Mouse (Mus musculus) adrenal gland, adult (tissue): ENCODE results near the gene Cct2.

Experiments used
- DNase-seq, 2 experiments: peaks; one replicate each; pipeline ENCODE4 v3.0.0; 2022 to 2023; ENCODE audit warnings: low spot score in 1 of 2; ENCODE audit not compliant: inconsistent age in 2 of 2

The Cct2 gene

DNA sequence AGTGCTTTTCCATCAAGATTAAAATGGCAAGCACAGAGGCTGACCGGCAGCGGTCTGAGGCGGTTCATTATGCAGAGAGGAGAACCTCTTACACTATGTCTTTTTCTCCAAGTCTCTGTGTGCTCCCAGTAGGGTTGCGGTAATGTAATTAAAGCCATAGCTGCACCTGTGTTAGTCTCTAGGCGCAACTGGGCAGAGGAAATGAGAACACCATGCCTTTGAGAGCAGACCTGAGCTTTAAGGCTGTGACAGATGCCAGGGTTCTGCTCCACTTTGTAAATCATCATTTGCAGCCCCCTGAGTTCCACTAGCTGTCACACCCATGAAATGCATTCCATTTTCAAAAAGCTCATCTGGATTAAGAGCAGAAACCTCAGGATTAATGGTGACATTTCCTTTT lies 58.9 kb downstream of the Cct2 start:
- DNase-seq, result no peak
